Mouse (Mus musculus) frontal cortex, postnatal 36 days (tissue): ENCODE measurements around the gene Pacsin2.

Experiments used
- DNase-seq, 2 experiments: peaks; one replicate each; pipeline ENCODE4 v3.0.0; 2022; ENCODE audit warnings: low spot score in 2 of 2

Gene Pacsin2

GRCm38 (mm10) chr15:83451621-83452210, 12.7 kb downstream of the Pacsin2 start:
- DNase-seq: peak in 1 of 2 experiments; percentile 35

- DNase-seq: no peak
Measured at GRCm38 (mm10) chr15:83450007-83450406, 14.4 kb downstream of the Pacsin2 start.

GRCm38 (mm10) chr15:83448646-83449045, 15.8 kb downstream of the Pacsin2 start:
- no peak for DNase-seq

GRCm38 (mm10) chr15:83447791-83448544, 16.4 kb downstream of the Pacsin2 start:
- peak; percentile 67 to 83 for DNase-seq

- no peak for DNase-seq
Measured at GRCm38 (mm10) chr15:83445908-83446307, 18.5 kb downstream of the Pacsin2 start.

DNA sequence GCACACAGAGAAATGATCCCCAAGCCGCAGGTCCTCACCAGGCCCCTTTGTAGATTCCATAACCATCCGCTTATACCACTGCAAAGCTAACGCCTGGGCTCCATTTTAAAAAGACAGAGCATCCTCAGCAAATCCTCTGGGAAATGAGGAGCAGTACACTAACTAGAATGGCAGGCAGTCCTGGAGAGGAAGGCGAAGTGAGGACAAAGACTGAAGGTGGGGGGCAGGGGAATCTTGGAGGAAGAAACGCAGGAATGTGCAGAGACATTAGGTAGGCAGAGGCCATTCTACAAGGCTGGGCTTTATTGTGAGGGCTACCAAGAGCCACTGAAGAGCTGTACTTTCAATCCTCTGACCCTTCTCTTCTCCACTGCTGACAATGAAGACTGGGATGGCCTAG, 19.0 kb downstream of the Pacsin2 start:
- no peak for DNase-seq

DNA sequence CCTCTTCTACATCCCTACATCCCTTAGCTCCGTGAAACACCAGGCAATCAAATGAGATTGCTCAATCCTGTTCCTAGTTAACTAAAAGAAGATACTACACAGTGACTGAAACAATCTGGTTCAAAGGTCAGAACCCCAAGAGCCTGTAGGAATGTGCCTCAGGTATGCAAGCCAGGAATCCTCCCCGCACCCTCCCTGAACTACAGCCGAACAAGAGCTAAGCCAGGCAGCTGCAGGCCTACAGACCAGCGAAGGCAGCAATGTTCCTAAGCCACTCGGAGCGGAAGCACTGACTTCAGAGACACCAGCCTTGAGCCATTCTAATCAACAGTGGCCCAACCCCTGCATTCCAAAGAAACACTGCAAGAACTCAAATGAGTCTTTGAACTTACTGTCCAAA, 20.0 kb downstream of the Pacsin2 start:
- no peak for DNase-seq

GRCm38 (mm10) chr15:83442495-83443037, 21.8 kb downstream of the Pacsin2 start:
- no peak for DNase-seq

- DNase-seq: no peak
Measured at GRCm38 (mm10) chr15:83440726-83441125, 23.7 kb downstream of the Pacsin2 start.

- no peak for DNase-seq
Measured at GRCm38 (mm10) chr15:83436541-83436940, 27.9 kb downstream of the Pacsin2 start.

- peak; percentile 32 to 67 for DNase-seq
Measured at GRCm38 (mm10) chr15:83435324-83436090, 28.9 kb downstream of the Pacsin2 start.

DNA sequence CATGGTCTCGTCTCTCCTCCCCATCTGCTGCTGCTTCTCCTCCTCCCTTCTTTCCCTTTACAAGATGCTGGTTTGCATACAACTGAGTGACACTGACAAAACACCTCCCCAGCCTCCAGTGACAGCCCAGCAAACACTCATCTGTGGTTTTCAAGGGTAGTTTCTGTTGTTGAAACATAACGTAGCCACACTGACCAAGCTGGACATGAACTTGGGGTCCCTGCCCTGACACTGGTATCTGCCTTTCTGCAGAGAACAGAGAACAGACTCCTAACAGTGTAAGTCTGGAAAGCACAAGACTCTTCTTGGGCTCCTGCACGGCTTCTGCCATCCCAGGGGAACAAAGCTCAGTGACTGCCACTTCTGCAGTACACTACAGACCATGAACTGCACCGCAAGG, 29.7 kb downstream of the Pacsin2 start:
- DNase-seq: no peak

DNA sequence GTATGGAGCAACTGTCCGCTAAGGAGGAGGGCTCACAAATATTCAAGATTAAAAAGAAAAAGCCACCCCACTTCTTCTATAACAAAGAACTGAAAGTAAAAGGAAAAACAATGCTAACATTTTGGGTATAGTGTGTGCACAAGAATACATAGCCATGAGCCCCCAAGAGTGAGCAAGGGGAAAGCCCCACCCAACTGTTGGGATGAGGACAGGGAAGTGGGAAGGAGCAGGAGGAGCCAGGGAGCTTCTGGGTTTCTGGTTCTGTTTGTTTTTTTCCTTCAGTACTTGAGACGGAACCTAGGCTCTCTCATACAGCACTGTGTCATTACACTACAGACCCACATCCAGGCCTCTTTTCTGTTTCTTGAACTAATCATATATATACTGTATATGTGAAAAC, 31.1 kb downstream of the Pacsin2 start:
- DNase-seq: no peak

DNA sequence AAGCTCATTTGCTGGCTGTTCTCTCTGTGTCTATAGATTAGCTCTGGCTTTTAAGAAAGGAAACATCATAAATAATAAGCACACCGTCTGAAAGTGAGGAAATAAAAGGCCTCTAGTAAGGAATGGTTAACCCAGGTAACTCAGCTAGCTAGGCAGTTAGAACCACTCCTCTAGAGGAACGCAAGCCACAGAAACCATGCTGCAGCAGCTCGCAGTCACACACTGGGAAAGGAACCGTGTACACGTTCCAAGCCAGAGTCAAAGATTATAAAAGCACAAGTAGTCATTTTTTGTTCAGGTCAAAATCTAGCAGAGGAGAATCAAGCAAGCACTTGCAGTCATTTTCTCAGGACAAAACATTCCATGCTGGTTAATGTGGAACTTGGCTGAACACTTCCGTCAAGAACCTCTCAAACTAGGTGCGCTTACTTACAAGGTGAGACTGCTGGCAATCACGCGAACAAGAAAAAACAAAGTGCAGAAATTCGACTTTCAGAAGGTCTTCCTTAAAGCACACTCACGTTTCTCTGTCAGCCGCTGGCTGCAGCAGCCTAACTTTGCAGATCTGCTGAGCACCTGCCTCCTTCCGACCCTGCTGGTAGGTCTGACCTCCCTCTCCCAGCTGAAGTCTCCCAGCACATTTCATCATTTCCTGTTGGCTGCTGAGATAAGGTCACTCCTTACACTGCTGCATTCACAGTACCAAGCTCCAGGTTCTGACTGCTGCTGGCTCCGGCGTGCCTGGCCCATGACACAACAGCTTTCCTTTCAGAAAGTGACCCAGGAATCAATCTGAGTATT, 32.0 kb downstream of the Pacsin2 start:
- no peak for DNase-seq

- no peak for DNase-seq
Measured at GRCm38 (mm10) chr15:83430986-83431763, 33.2 kb downstream of the Pacsin2 start.

- no peak for DNase-seq
Measured at GRCm38 (mm10) chr15:83430419-83430818, 34.0 kb downstream of the Pacsin2 start.

GRCm38 (mm10) chr15:83428586-83428985, 35.8 kb downstream of the Pacsin2 start:
- no peak for DNase-seq

DNA sequence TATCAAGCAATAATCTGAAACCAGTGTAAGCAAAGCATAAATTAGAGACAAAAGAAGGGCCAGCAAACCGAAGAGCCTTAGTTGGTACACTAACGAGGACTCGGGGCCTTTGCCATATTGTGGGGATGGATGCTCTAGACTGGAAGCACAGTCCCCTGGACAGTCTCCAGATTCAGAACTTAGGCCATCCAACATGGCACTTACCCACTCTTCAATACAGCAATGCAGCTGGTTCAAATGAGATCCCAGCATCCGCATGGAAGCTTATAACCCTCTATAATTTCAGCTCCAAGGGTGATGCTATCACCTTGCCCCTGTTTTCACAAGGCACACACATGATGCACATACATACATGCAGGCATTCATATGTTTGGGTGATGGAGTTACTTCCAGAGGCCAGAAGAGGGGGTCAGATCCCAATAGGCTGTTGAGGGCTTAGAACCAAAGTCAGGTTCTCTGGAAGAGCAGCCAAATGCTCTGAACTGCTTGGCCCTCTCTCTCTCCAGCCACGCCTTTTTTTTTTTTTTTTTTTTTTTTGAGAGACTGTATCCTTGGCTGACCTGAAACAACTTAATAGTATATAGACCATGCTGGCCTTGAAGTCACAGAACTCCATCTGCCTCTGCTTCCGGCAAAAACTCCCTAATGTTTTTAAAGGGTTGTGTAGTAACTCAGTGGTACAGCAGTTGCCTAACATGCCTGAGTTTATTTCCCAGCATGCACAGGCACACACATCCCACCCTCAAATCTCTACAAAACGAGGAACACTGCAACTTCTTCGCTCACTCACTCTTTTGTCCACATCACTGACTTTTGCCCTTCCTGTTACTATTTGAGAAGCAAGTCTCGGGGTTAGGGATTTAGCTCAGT, 36.9 kb downstream of the Pacsin2 start:
- DNase-seq: no peak

DNA sequence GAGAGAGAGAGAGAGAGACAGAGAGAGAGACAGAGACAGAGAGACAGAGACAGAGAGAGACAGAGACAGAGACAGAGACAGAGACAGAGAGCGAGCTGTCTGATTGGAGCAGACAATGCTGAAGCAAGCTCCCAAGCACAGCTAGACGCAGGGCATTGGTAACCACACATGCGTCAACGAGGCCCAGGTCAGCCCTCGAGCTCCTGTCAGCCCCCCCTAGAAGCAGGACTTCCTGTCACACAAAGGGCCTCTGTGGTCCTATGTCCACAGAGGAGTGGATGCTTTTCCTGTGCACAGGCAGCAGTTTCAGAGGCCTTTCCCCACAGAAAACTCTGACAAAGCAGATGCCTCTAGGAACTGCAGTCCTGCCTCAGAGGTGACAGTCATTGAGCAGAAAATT, 38.6 kb downstream of the Pacsin2 start:
- no peak for DNase-seq

- no peak for DNase-seq
Measured at GRCm38 (mm10) chr15:83425277-83425676, 39.1 kb downstream of the Pacsin2 start.
